Mouse (Mus musculus) olfactory bulb, adult 2 months (tissue): ENCODE measurements around the gene Klhdc3.

Source experiments
- CTCF ChIP-seq: fragments of 200-500 bp; IDR thresholded peaks from 2 replicates; pipeline ENCODE4 v1.5.1; 2012; ENCODE audit warnings: low read depth, mild to moderate bottlenecking, low read length, moderate library complexity; ENCODE audit not compliant: insufficient read depth
- POLR2A ChIP-seq: fragments of 200-500 bp; IDR thresholded peaks from 2 replicates; pipeline ENCODE4 v1.6.1; 2012; ENCODE audit warnings: mild to moderate bottlenecking, low read depth, low read length, moderate library complexity; ENCODE audit not compliant: insufficient read depth

- TF ChIP-seq CTCF (no peak), POLR2A (no peak)
Measured at GRCm38 (mm10) chr17:46701489-46701888, 20.8 kb upstream of the Klhdc3 start.
